Mouse (Mus musculus) small intestine, adult 2 months (tissue): ENCODE measurements around the gene Fsip1. TPM values are rescaled to one million over a fixed set of nuclear protein-coding genes. Genes with fewer than 3 reads are reported as not detected.
"Not testable (repeated sequence)": the region's sequence is repeated elsewhere in the genome, so short reads cannot be mapped to it uniquely, and the experiment has no call there.

Source experiments
- H3K27ac ChIP-seq: fragments of 200-500 bp; 2 replicates; pipeline ENCODE4 v1.5.1; 2012; ENCODE audit warnings: low read depth, low read length, control low read depth, inconsistent platforms; ENCODE audit not compliant: insufficient read depth
- H3K27me3 ChIP-seq: fragments of 200-500 bp; 2 replicates; pipeline ENCODE4 v1.6.1; 2012; ENCODE audit warnings: mild to moderate bottlenecking, moderate library complexity, low read length, inconsistent platforms; ENCODE audit not compliant: control insufficient read depth, insufficient read depth
- H3K36me3 ChIP-seq: fragments of 200-500 bp; 2 replicates; pipeline ENCODE4 v1.6.1; 2012; ENCODE audit warnings: mild to moderate bottlenecking, low read length, control low read depth, inconsistent platforms; ENCODE audit not compliant: control insufficient read depth, insufficient read depth
- H3K4me1 ChIP-seq: fragments of 200-500 bp; 2 replicates; pipeline ENCODE4 v1.6.1; 2012; ENCODE audit warnings: low read length, inconsistent platforms, mixed read lengths; ENCODE audit not compliant: control insufficient read depth, insufficient read depth, insufficient read length
- H3K4me3 ChIP-seq: fragments of 200-500 bp; 2 replicates; pipeline ENCODE4 v1.5.1; 2012; ENCODE audit warnings: low read depth, mild to moderate bottlenecking, control low read depth, inconsistent platforms, low read length, moderate library complexity
- CTCF ChIP-seq: fragments of 200-500 bp; IDR thresholded peaks from 2 replicates; pipeline ENCODE4 v1.5.1; 2012; ENCODE audit warnings: low read depth, mild to moderate bottlenecking, control low read depth, inconsistent platforms, low read length, moderate library complexity, mixed read lengths; ENCODE audit not compliant: insufficient replicate concordance, insufficient read length; ENCODE audit errors: extremely low read depth
- POLR2A ChIP-seq: fragments of 200-500 bp; IDR thresholded peaks from 2 replicates; pipeline ENCODE4 v1.6.1; 2012; ENCODE audit warnings: low read depth, mild to moderate bottlenecking, control low read depth, inconsistent platforms, low read length, moderate library complexity
- WGBS: fragments of 180-500 bp; shearing (Covaris S2); methylation state at CpG from one replicate; pipeline ENCODE4 v1.1.7; 2018; 5-methylcytosine and 5-hydroxymethylcytosine counted together
- polyA plus RNA-seq: library from polyadenylated mRNA; depleted of rRNA; stranded (reverse); fragments of >200 nt; gene quantifications from 2 replicates; pipeline ENCODE4 v1.2.3, GENCODE M21; 2012

The Fsip1 gene
- polyA plus RNA-seq, 1 experiment, result 0.05 TPM

- 73% methylated on average over 5 of the region's 5 CpGs for WGBS
- no peaks in the 10 kb centered on the region for H3K27me3 ChIP-seq
- no peaks in the 10 kb centered on the region for H3K4me1 ChIP-seq
- H3K36me3 ChIP-seq, result no peaks in the 10 kb centered on the region
- no peak overlapping the region for H3K4me3 ChIP-seq
- no peak overlapping the region for H3K27ac ChIP-seq
- TF ChIP-seq POLR2A, result no peak
Observed at GRCm38 (mm10) chr2:118162486-118162885, 94.3 kb downstream of the Fsip1 start.

- Histone ChIP-seq H3K36me3 (no peaks in the 10 kb centered on the region), H3K27me3 (no peaks in the 10 kb centered on the region), H3K27ac (no peak overlapping the region), H3K4me1 (no peaks in the 10 kb centered on the region), H3K4me3 (no peak overlapping the region)
- no peak for TF ChIP-seq POLR2A
- TF ChIP-seq CTCF, result no peak
- 83% methylated on average over 2 of the region's 2 CpGs for WGBS
Observed at GRCm38 (mm10) chr2:118160991-118161390, 95.8 kb downstream of the Fsip1 start.

GRCm38 (mm10) chr2:118160547-118160946 lies 96.2 kb downstream of the Fsip1 start:
- Histone ChIP-seq H3K27ac (no peak overlapping the region), H3K4me1 (no peaks in the 10 kb centered on the region), H3K4me3 (no peak overlapping the region), H3K36me3 (no peaks in the 10 kb centered on the region), H3K27me3 (no peaks in the 10 kb centered on the region)
- 51% methylated on average over 6 of the region's 6 CpGs for WGBS
- no peak for TF ChIP-seq POLR2A

GRCm38 (mm10) chr2:118159126-118159525 lies 97.6 kb downstream of the Fsip1 start:
- H3K4me3 ChIP-seq, result no peak overlapping the region
- TF ChIP-seq POLR2A, result no peak
- TF ChIP-seq CTCF, result no peak
- H3K27me3 ChIP-seq, result no peaks in the 10 kb centered on the region
- H3K4me1 ChIP-seq, result no peaks in the 10 kb centered on the region
- H3K27ac ChIP-seq, result no peak overlapping the region
- 75% methylated on average over 6 of the region's 6 CpGs for WGBS
- no peaks in the 10 kb centered on the region for H3K36me3 ChIP-seq

- no peaks in the 10 kb centered on the region for H3K36me3 ChIP-seq
- TF ChIP-seq POLR2A (no peak), CTCF (no peak)
- H3K27ac ChIP-seq, result no peak overlapping the region
- H3K4me1 ChIP-seq, result no peaks in the 10 kb centered on the region
- H3K4me3 ChIP-seq, result no peak overlapping the region
- WGBS, result 81% methylated on average over 3 of the region's 3 CpGs
- no peaks in the 10 kb centered on the region for H3K27me3 ChIP-seq
Observed at GRCm38 (mm10) chr2:118158095-118158494, 98.7 kb downstream of the Fsip1 start.

GRCm38 (mm10) chr2:118149855-118150563 lies 106.8 kb downstream of the Fsip1 start:
- Histone ChIP-seq H3K36me3 (no peaks in the 10 kb centered on the region), H3K27me3 (no peaks in the 10 kb centered on the region), H3K4me1 (no peaks in the 10 kb centered on the region), H3K27ac (no peak overlapping the region), H3K4me3 (no peak overlapping the region)
- WGBS, result 76% methylated on average over 12 of the region's 12 CpGs
- TF ChIP-seq CTCF, result no peak
- no peak for TF ChIP-seq POLR2A

- TF ChIP-seq POLR2A (no peak), CTCF (no peak)
- Histone ChIP-seq H3K27me3 (no peaks in the 10 kb centered on the region), H3K4me1 (no peaks in the 10 kb centered on the region), H3K36me3 (no peaks in the 10 kb centered on the region), H3K4me3 (no peak overlapping the region), H3K27ac (no peak overlapping the region)
- WGBS, result 76% methylated on average over 4 of the region's 4 CpGs
Observed at GRCm38 (mm10) chr2:118148321-118149142, 108.2 kb downstream of the Fsip1 start.

- not testable (repeated sequence) for H3K4me1 ChIP-seq, H3K27me3 ChIP-seq, H3K4me3 ChIP-seq, H3K27ac ChIP-seq, H3K36me3 ChIP-seq
- 60% methylated on average over 3 of the region's 3 CpGs for WGBS
Observed at GRCm38 (mm10) chr2:118147749-118148148, 109.0 kb downstream of the Fsip1 start.
